Mouse (Mus musculus) liver, embryonic 14.5 days (tissue): ENCODE measurements around the gene Gm38392. TPM values are rescaled to one million over a fixed set of nuclear protein-coding genes. Genes with fewer than 3 reads are reported as not detected.

Source experiments
- ATAC-seq: fragments of 200-750 bp; cut with Nextera tagmentation; 2 replicates; pipeline ENCODE4 v1.8.0; 2017; ENCODE audit warnings: moderate number of reproducible peaks, mild to moderate bottlenecking, moderate library complexity; ENCODE audit not compliant: insufficient read depth
- DNase-seq, 3 experiments: peaks; one replicate each; pipeline ENCODE4 v3.0.0-alpha.2; 2012 to 2013; ENCODE audit warnings: low read depth in 3 of 3, low spot score in 3 of 3
- H3K27ac ChIP-seq: fragments of 300-500 bp; sonication (generic); 2 replicates; pipeline ENCODE4 v1.5.1; 2014; ENCODE audit warnings: moderate library complexity, mild to moderate bottlenecking, control low read depth, inconsistent platforms
- H3K27me3 ChIP-seq: fragments of 300-500 bp; sonication (generic); 2 replicates; pipeline ENCODE4 v1.6.1; 2014; ENCODE audit warnings: mild to moderate bottlenecking, low read length, moderate library complexity; ENCODE audit not compliant: control insufficient read depth, insufficient read depth
- H3K36me3 ChIP-seq: fragments of 300-500 bp; sonication (generic); replicated peaks from 2 replicates; pipeline ENCODE4 v1.6.1; 2014; ENCODE audit warnings: low read depth; ENCODE audit not compliant: control insufficient read depth, insufficient read depth
- H3K4me1 ChIP-seq, 2 experiments: fragments of 200-500 bp in 1 of 2; fragments of 300-500 bp in 1 of 2; sonication (generic) in 1 of 2; replicated peaks; 2 replicates each; pipeline ENCODE4 v1.6.1; 2012 to 2014; ENCODE audit warnings: antibody characterized with exemption in 1 of 2, inconsistent platforms in 1 of 2, low read length in 1 of 2; ENCODE audit not compliant: control insufficient read depth in 2 of 2, insufficient read depth in 2 of 2
- H3K4me2 ChIP-seq: fragments of 300-500 bp; sonication (generic); 2 replicates; pipeline ENCODE4 v1.6.1; 2014; ENCODE audit warnings: low read depth, mild to moderate bottlenecking, control low read depth, moderate library complexity
- H3K4me3 ChIP-seq, 2 experiments: fragments of 200-500 bp in 1 of 2; fragments of 300-500 bp in 1 of 2; sonication (generic) in 1 of 2; 2 replicates each; pipeline ENCODE4 v1.5.1; 2012 to 2014; ENCODE audit warnings: low read depth in 2 of 2, low read length in 2 of 2, mild to moderate bottlenecking in 2 of 2, control low read depth in 1 of 2, inconsistent platforms in 1 of 2, moderate library complexity in 1 of 2; ENCODE audit not compliant: insufficient read depth in 1 of 2
- H3K9ac ChIP-seq: fragments of 300-500 bp; sonication (generic); replicated peaks from 2 replicates; pipeline ENCODE4 v1.6.1; 2014; ENCODE audit warnings: mild to moderate bottlenecking, control low read depth, moderate library complexity
- H3K9me3 ChIP-seq: fragments of 300-500 bp; sonication (generic); 2 replicates; pipeline ENCODE4 v1.6.1; 2016; ENCODE audit warnings: low read length, mixed read lengths; ENCODE audit not compliant: control insufficient read depth
- CTCF ChIP-seq: IDR thresholded peaks from 2 replicates; pipeline ENCODE4 v1.5.1; 2016; ENCODE audit warnings: antibody characterized with exemption, low read depth, control low read depth
- EP300 ChIP-seq: IDR thresholded peaks from 2 replicates; pipeline ENCODE4 v1.6.1; 2016; ENCODE audit warnings: antibody characterized with exemption, low read depth
- WGBS: fragments of 180-500 bp; shearing (Covaris S2); extraction: QIAGEN DNeasy Blood & Tissue Kit; methylation state at CpG from one replicate; pipeline ENCODE4 v1.1.7; 2014; ENCODE audit not compliant: insufficient replicate concordance; 5-methylcytosine and 5-hydroxymethylcytosine counted together
- polyA plus RNA-seq, 2 experiments: library from polyadenylated mRNA; depleted of rRNA in 1 of 2; stranded (reverse) in 1 of 2; unstranded in 1 of 2; fragments of >200 nt; fragmentation: Nextera tagmentation in 1 of 2; extraction: Ambion mirVana in 1 of 2; gene quantifications; 2 replicates each; pipeline versions ENCODE4 v1.2.1 to v1.2.3; 2012 to 2014

Gm38392 gene
- polyA plus RNA-seq, 2 experiments, result not detected

GRCm38 (mm10) chr3:88235216-88235615 lies 51.8 kb downstream of the Gm38392 start:
- H3K4me1 ChIP-seq, result no peaks in the 10 kb centered on the region
- ATAC-seq (no peak), DNase-seq (no peak)
- H3K36me3 ChIP-seq, result no peaks in the 10 kb centered on the region
- 9% methylated on average over 3 of the region's 3 CpGs for WGBS
- H3K9me3 ChIP-seq, result no peaks in the 10 kb centered on the region
- peaks cover 31% of the 10 kb centered on the region for H3K27me3 ChIP-seq
- H3K4me3 ChIP-seq, result no peak overlapping the region
- no peak overlapping the region for H3K9ac ChIP-seq
- no peak overlapping the region for H3K4me2 ChIP-seq
- no peak overlapping the region for H3K27ac ChIP-seq
- TF ChIP-seq EP300, result no peak
- peak; percentile 64 for TF ChIP-seq CTCF

DNA sequence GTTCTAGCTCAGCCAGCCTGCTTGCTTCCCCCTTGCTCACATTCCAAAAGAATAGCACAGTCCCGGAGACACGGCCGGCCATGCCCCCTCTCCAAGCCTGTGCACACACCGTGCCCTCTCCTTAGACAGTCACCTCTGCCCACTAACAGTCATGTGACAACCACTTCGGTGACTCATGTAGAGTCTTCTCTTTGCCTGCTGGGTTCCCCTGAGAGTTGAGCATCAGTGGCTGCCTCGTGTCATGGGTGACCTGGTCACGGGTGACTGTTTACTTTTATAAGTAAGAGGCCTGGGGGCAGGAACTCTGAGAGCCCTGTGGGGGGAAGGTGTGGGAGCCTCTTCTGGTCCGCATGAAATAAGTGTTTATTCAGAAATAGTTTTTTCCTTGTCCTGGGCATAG lies 53.0 kb downstream of the Gm38392 start:
- no peak overlapping the region for H3K4me2 ChIP-seq

GRCm38 (mm10) chr3:88232851-88233649 lies 54.0 kb downstream of the Gm38392 start:
- Histone ChIP-seq H3K27ac (no peak overlapping the region), H3K4me2 (no peak overlapping the region), H3K4me3 (no peak overlapping the region), H3K9ac (no peak overlapping the region), H3K27me3 (peaks cover 14% of the 10 kb centered on the region), H3K9me3 (no peaks in the 10 kb centered on the region), H3K36me3 (no peaks in the 10 kb centered on the region), H3K4me1 (no peaks in the 10 kb centered on the region)
- 14% methylated on average over 7 of the region's 7 CpGs for WGBS
- no peak for DNase-seq
- TF ChIP-seq EP300, result no peak
- TF ChIP-seq CTCF, result no peak
- no peak for ATAC-seq

More for the DNA sequence above, 53.0 kb downstream of the Gm38392 start:
- no peaks in the 10 kb centered on the region for H3K36me3 ChIP-seq
- ATAC-seq (no peak), DNase-seq (no peak)
- no peaks in the 10 kb centered on the region for H3K4me1 ChIP-seq
- no peak overlapping the region for H3K27ac ChIP-seq
- peaks cover 22% of the 10 kb centered on the region for H3K27me3 ChIP-seq
- no peak overlapping the region for H3K4me3 ChIP-seq
- WGBS, result 58% methylated on average over 8 of the region's 8 CpGs
- no peaks in the 10 kb centered on the region for H3K9me3 ChIP-seq
- no peak for TF ChIP-seq CTCF
- TF ChIP-seq EP300, result no peak
- H3K9ac ChIP-seq, result no peak overlapping the region

GRCm38 (mm10) chr3:88232301-88232702 lies 54.7 kb downstream of the Gm38392 start:
- Histone ChIP-seq H3K27me3 (peaks cover 14% of the 10 kb centered on the region), H3K27ac (no peak overlapping the region), H3K4me3 (no peak overlapping the region), H3K4me1 (no peaks in the 10 kb centered on the region), H3K4me2 (no peak overlapping the region), H3K9me3 (no peaks in the 10 kb centered on the region), H3K36me3 (no peaks in the 10 kb centered on the region), H3K9ac (no peak overlapping the region)
- WGBS, result 45% methylated on average over 7 of the region's 7 CpGs
- no peak for DNase-seq
- ATAC-seq, result no peak
- TF ChIP-seq CTCF, result no peak
- TF ChIP-seq EP300, result no peak

DNA sequence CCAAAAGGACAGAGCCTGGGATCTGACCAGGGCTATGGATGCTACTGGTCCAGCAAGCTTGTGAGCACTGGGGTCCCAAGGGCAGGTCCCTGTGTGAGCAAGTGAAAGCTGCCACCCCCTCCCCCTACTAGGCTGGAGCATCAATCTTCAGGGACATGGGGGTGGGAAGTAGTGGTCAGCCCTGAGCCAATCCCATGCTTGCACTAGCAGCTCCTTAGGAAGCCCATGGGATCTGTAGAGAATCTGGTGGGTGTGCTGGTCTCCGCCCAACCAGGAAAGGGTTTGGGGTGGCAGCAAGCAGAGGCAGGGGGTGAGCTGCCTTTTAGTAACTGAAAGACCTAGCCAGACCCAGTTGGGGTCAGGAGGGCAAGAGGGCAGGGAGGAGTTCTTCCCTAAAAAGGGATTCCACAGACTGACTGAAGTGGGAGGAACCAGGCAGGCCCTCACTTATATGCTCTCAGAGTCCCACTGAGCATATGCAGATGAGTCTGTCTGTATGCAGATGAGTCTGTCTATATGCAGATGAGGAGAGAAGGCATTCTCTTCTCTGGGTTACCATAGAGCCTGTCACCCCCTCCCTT lies 55.9 kb downstream of the Gm38392 start:
- no peak overlapping the region for H3K9ac ChIP-seq
- H3K4me3 ChIP-seq, result no peak overlapping the region
- no peaks in the 10 kb centered on the region for H3K36me3 ChIP-seq
- no peak for ATAC-seq
- H3K27ac ChIP-seq, result no peak overlapping the region
- H3K4me2 ChIP-seq, result no peak overlapping the region
- DNase-seq, result no peak
- no peak for TF ChIP-seq EP300
- no peak for TF ChIP-seq CTCF
- H3K9me3 ChIP-seq, result no peaks in the 10 kb centered on the region
- peaks cover 11% of the 10 kb centered on the region for H3K27me3 ChIP-seq
- H3K4me1 ChIP-seq, result no peaks in the 10 kb centered on the region
- WGBS, result 30% methylated on average over 1 of the region's 1 CpGs
